Mouse (Mus musculus): ENCODE measurements at regions not wholly inside any gene's neighbourhood (a gene's known extent, or its start where the extent isn't known, plus 50 kb on each side); places are given as distances from the start of the nearest gene placed in this dataset.
"Not testable (repeated sequence)": the region's sequence is repeated elsewhere in the genome, so short reads cannot be mapped to it uniquely, and the experiment has no call there.

- ATAC-seq (ENCODE audit: insufficient read depth, low FRiP score, low TSS enrichment); DNase-seq (ENCODE audit: low spot score): not testable (repeated sequence)
- WGBS: 91% methylated on average over 2 of the region's 2 CpGs
Measured at GRCm38 (mm10) chr9:6845281-6845680, 339.0 kb downstream of the Dync2h1 start.

GRCm38 (mm10) chr9:6834936-6835335 lies 349.3 kb downstream of the Dync2h1 start:
- whole genome bisulfite sequencing: 84% methylated on average over 5 of the region's 5 CpGs
- ATAC-seq (ENCODE audit: insufficient read depth, low FRiP score, low TSS enrichment); H3K27me3 ChIP-seq (ENCODE audit: control insufficient read depth, insufficient read depth, low read length); H3K27ac ChIP-seq (ENCODE audit: low read depth, low read length); DNase-seq (ENCODE audit: low spot score); H3K4me3 ChIP-seq (ENCODE audit: low read depth, low read length); H3K9ac ChIP-seq (ENCODE audit: low read length); H3K36me3 ChIP-seq (ENCODE audit: control insufficient read depth, insufficient read depth, low read length); H3K4me1 ChIP-seq (ENCODE audit: control insufficient read depth, insufficient read depth, low read length); H3K9me3 ChIP-seq (ENCODE audit: control insufficient read depth, low read length); H3K4me2 ChIP-seq (ENCODE audit: low read depth): not testable (repeated sequence)

More at GRCm38 (mm10) chr9:6845281-6845680, 339.0 kb downstream of the Dync2h1 start:
- not testable (repeated sequence) for H3K4me3 ChIP-seq (ENCODE audit: low read depth, low read length); H3K27me3 ChIP-seq (ENCODE audit: control insufficient read depth, insufficient read depth, low read length); H3K4me2 ChIP-seq (ENCODE audit: low read depth); H3K9me3 ChIP-seq (ENCODE audit: control insufficient read depth, low read length); H3K27ac ChIP-seq (ENCODE audit: low read depth, low read length); H3K9ac ChIP-seq (ENCODE audit: low read length); H3K4me1 ChIP-seq (ENCODE audit: control insufficient read depth, insufficient read depth, low read length); H3K36me3 ChIP-seq (ENCODE audit: control insufficient read depth, insufficient read depth, low read length)

GRCm38 (mm10) chr9:6834470-6834869 lies 349.8 kb downstream of the Dync2h1 start:
- no peak for DNase-seq (ENCODE audit: low spot score)
- Histone ChIP-seq H3K9ac (ENCODE audit: low read length) (no peak overlapping the region), H3K4me2 (ENCODE audit: low read depth) (no peak overlapping the region), H3K4me1 (ENCODE audit: control insufficient read depth, insufficient read depth, low read length) (no peaks in the 10 kb centered on the region), H3K27me3 (ENCODE audit: control insufficient read depth, insufficient read depth, low read length) (no peaks in the 10 kb centered on the region), H3K4me3 (ENCODE audit: low read depth, low read length) (no peak overlapping the region), H3K9me3 (ENCODE audit: control insufficient read depth, low read length) (no peaks in the 10 kb centered on the region), H3K36me3 (ENCODE audit: control insufficient read depth, insufficient read depth, low read length) (no peaks in the 10 kb centered on the region), H3K27ac (ENCODE audit: low read depth, low read length) (no peak overlapping the region)
- WGBS: 62% methylated on average over 5 of the region's 5 CpGs
- ATAC-seq (ENCODE audit: insufficient read depth, low FRiP score, low TSS enrichment): no peak

- Histone ChIP-seq H3K27me3 (ENCODE audit: control insufficient read depth, insufficient read depth, low read length) (no peaks in the 10 kb centered on the region), H3K9ac (ENCODE audit: low read length) (no peak overlapping the region), H3K4me2 (ENCODE audit: low read depth) (no peak overlapping the region), H3K27ac (ENCODE audit: low read depth, low read length) (no peak overlapping the region), H3K9me3 (ENCODE audit: control insufficient read depth, low read length) (no peaks in the 10 kb centered on the region), H3K36me3 (ENCODE audit: control insufficient read depth, insufficient read depth, low read length) (no peaks in the 10 kb centered on the region), H3K4me3 (ENCODE audit: low read depth, low read length) (no peak overlapping the region), H3K4me1 (ENCODE audit: control insufficient read depth, insufficient read depth, low read length) (no peaks in the 10 kb centered on the region)
- WGBS: 50% methylated on average over 2 of the region's 2 CpGs
- ATAC-seq (ENCODE audit: insufficient read depth, low FRiP score, low TSS enrichment) (no peak), DNase-seq (ENCODE audit: low spot score) (no peak)
Measured at GRCm38 (mm10) chr9:6832862-6833261, 351.4 kb downstream of the Dync2h1 start.

GRCm38 (mm10) chr9:6831642-6832041 lies 352.6 kb downstream of the Dync2h1 start:
- not testable (repeated sequence) for H3K4me3 ChIP-seq (ENCODE audit: low read depth, low read length); H3K27ac ChIP-seq (ENCODE audit: low read depth, low read length); H3K27me3 ChIP-seq (ENCODE audit: control insufficient read depth, insufficient read depth, low read length); H3K9me3 ChIP-seq (ENCODE audit: control insufficient read depth, low read length); ATAC-seq (ENCODE audit: insufficient read depth, low FRiP score, low TSS enrichment); H3K36me3 ChIP-seq (ENCODE audit: control insufficient read depth, insufficient read depth, low read length); H3K9ac ChIP-seq (ENCODE audit: low read length); H3K4me2 ChIP-seq (ENCODE audit: low read depth); DNase-seq (ENCODE audit: low spot score); H3K4me1 ChIP-seq (ENCODE audit: control insufficient read depth, insufficient read depth, low read length)
- WGBS: 58% methylated on average over 6 of the region's 6 CpGs

GRCm38 (mm10) chr9:6826581-6826980 lies 357.7 kb downstream of the Dync2h1 start:
- Histone ChIP-seq H3K27ac (ENCODE audit: low read depth, low read length) (no peak overlapping the region), H3K4me3 (ENCODE audit: low read depth, low read length) (no peak overlapping the region), H3K27me3 (ENCODE audit: control insufficient read depth, insufficient read depth, low read length) (no peaks in the 10 kb centered on the region), H3K36me3 (ENCODE audit: control insufficient read depth, insufficient read depth, low read length) (no peaks in the 10 kb centered on the region), H3K9ac (ENCODE audit: low read length) (no peak overlapping the region), H3K9me3 (ENCODE audit: control insufficient read depth, low read length) (no peaks in the 10 kb centered on the region), H3K4me2 (ENCODE audit: low read depth) (no peak overlapping the region), H3K4me1 (ENCODE audit: control insufficient read depth, insufficient read depth, low read length) (no peaks in the 10 kb centered on the region)
- ATAC-seq (ENCODE audit: insufficient read depth, low FRiP score, low TSS enrichment) (no peak), DNase-seq (ENCODE audit: low spot score) (no peak)
- 82% methylated on average over 3 of the region's 3 CpGs for WGBS

- no peak overlapping the region for H3K4me3 ChIP-seq (ENCODE audit: low read depth, low read length)
- no peak overlapping the region for H3K9ac ChIP-seq (ENCODE audit: low read length)
- no peak overlapping the region for H3K4me2 ChIP-seq (ENCODE audit: low read depth)
- no peaks in the 10 kb centered on the region for H3K4me1 ChIP-seq (ENCODE audit: control insufficient read depth, insufficient read depth, low read length)
- no peaks in the 10 kb centered on the region for H3K36me3 ChIP-seq (ENCODE audit: control insufficient read depth, insufficient read depth, low read length)
- no peaks in the 10 kb centered on the region for H3K9me3 ChIP-seq (ENCODE audit: control insufficient read depth, low read length)
- no peak for ATAC-seq (ENCODE audit: insufficient read depth, low FRiP score, low TSS enrichment)
- H3K27ac ChIP-seq (ENCODE audit: low read depth, low read length): no peak overlapping the region
- no peak for DNase-seq (ENCODE audit: low spot score)
- H3K27me3 ChIP-seq (ENCODE audit: control insufficient read depth, insufficient read depth, low read length): no peaks in the 10 kb centered on the region
Measured at GRCm38 (mm10) chr9:6825609-6826008, 358.6 kb downstream of the Dync2h1 start.

GRCm38 (mm10) chr9:6823946-6824345 lies 360.3 kb downstream of the Dync2h1 start:
- not testable (repeated sequence) for H3K36me3 ChIP-seq (ENCODE audit: control insufficient read depth, insufficient read depth, low read length); H3K9ac ChIP-seq (ENCODE audit: low read length); H3K4me3 ChIP-seq (ENCODE audit: low read depth, low read length); ATAC-seq (ENCODE audit: insufficient read depth, low FRiP score, low TSS enrichment); H3K9me3 ChIP-seq (ENCODE audit: control insufficient read depth, low read length); H3K4me2 ChIP-seq (ENCODE audit: low read depth); H3K4me1 ChIP-seq (ENCODE audit: control insufficient read depth, insufficient read depth, low read length); H3K27me3 ChIP-seq (ENCODE audit: control insufficient read depth, insufficient read depth, low read length); DNase-seq (ENCODE audit: low spot score); H3K27ac ChIP-seq (ENCODE audit: low read depth, low read length)
- 85% methylated on average over 1 of the region's 1 CpGs for WGBS

GRCm38 (mm10) chr9:6823536-6823935 lies 360.7 kb downstream of the Dync2h1 start:
- Histone ChIP-seq H3K4me1 (ENCODE audit: control insufficient read depth, insufficient read depth, low read length) (no peaks in the 10 kb centered on the region), H3K4me2 (ENCODE audit: low read depth) (no peak overlapping the region), H3K27ac (ENCODE audit: low read depth, low read length) (no peak overlapping the region), H3K27me3 (ENCODE audit: control insufficient read depth, insufficient read depth, low read length) (no peaks in the 10 kb centered on the region), H3K9me3 (ENCODE audit: control insufficient read depth, low read length) (no peaks in the 10 kb centered on the region), H3K36me3 (ENCODE audit: control insufficient read depth, insufficient read depth, low read length) (no peaks in the 10 kb centered on the region), H3K9ac (ENCODE audit: low read length) (no peak overlapping the region), H3K4me3 (ENCODE audit: low read depth, low read length) (no peak overlapping the region)
- DNase-seq (ENCODE audit: low spot score): no peak
- WGBS: 84% methylated on average over 1 of the region's 1 CpGs
- ATAC-seq (ENCODE audit: insufficient read depth, low FRiP score, low TSS enrichment): no peak

Measured in neural tube, embryonic 11.5 days (tissue).